Mouse (Mus musculus): ENCODE data around the gene Vwa8.

GRCm38 (mm10) chr14:79251727-79252285, 403.0 kb downstream of the Vwa8 start:
- TF ChIP-seq BHLHE40 (IDR thresholded peaks at IDR 0.05; ENCODE audit: low read depth, low read length) (no peak), POLR2A (IDR thresholded peaks at IDR 0.05; ENCODE audit: low read depth, low read length) (no peak), MXI1 (IDR thresholded peaks at IDR 0.05; ENCODE audit: low read depth, low read length) (no peak), ETS1 (conservative IDR thresholded peaks at IDR 0.05; ENCODE audit: low read depth, low read length) (no peak), POLR2AphosphoS2 (IDR thresholded peaks at IDR 0.05; ENCODE audit: low read depth, low read length) (no peak)

All from CH12.LX (cell line).